Mouse (Mus musculus) frontal cortex, adult (tissue): ENCODE measurements at regions not wholly inside any gene's neighbourhood (a gene's known extent, or its start where the extent isn't known, plus 50 kb on each side); places are given as distances from the start of the nearest gene placed in this dataset.

Experiments used
- ATAC-seq: cut with Nextera tagmentation; 2 replicates; pipeline ENCODE4 v1.9.2; 2017; ENCODE audit warnings: mild to moderate bottlenecking, moderate library complexity, mixed read lengths; ENCODE audit not compliant: low TSS enrichment

DNA sequence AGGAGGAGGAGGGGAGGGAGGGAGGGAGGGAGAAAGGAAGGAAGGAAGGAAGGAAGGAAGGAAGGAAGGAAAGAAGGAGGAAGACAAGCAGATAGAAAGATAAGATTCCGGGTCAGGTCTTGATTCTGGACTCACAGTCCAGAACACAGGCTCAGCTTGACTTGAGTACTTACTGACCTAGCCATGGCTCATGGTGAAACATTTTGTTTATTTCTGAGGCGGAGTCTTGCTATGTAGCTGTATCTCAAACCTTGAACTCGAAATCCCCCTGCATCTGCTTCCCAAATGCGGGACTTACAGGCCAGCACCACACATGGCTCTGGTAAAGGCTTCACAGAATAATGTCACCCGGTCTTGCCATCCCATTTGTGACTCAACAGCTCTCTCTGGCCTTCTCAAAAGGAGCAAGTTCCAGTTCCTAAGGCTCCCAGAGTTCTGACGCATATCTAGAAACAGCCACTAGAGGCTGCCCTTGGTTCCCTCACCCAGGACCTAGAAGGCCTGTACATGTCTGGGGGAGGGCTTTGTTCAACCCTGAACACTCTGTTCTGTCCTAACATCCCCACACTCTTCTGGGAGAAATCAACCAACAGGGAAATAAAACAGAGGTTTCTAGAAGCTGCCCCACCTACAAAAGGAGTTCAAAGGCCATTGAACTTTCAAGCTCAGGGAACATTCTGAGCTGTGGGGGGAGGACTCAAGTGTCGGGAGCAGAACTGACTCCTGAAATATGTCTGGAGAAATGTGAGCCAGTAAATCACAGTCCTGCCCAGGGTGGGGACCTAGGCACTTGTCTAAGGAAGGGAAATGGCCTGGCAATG is 56.2 kb upstream of the Akap13 start:
- ATAC-seq: peak; percentile 90

DNA sequence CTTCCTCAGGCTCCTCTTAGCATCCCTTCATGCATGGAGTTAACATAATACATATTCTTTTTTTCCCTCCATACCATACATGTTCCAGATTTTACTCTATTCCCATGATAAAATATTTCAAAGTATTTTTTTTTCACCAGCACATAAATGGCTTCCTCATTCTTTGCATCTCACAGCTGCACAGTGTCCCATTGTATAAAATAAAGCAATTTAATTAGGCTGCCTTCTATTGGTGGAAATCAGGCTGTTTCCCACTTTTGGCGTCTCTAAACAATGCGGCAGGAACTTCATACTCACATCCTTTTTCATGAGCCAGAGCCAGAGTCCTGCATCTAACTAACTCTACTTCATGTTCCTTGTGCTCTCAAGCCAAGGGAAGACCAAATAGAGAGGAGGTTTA is 54.9 kb upstream of the Akap13 start:
- no peak for ATAC-seq

DNA sequence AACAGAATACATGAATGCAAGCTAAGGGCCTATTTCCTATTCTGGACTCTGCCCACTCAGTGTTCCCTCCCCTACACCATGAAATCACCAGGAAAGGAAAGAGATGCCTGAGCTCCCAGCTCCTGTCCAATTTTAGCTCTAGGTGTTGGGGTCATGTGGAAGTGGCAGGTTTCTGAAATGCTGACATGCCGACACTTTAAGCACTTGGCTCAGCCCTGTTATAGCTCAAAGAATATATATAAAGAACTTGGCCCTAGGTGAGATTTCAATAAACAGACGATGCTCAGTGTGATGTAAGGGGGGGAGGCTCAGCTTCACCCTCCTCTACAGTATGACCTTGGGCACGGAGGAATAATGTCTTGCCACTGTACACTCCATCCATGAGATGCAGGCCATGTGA is 50.4 kb upstream of the Akap13 start:
- peak; percentile 62; the same call in 1 of the 2 replicates for ATAC-seq
